Mouse (Mus musculus): ENCODE results near the gene Slc25a22. TPM values are rescaled to one million over a fixed set of nuclear protein-coding genes. Genes with fewer than 3 reads are reported as not detected.

The Slc25a22 gene
- total RNA-seq, 2 experiments from 2014 or later = 60.2 to 74.3 TPM

GRCm38 (mm10) chr7:141472226-141472625, 34.5 kb upstream of the Slc25a22 start:
- no peak for DNase-seq

GRCm38 (mm10) chr7:141471236-141471635, 33.5 kb upstream of the Slc25a22 start:
- no peak for DNase-seq

- no peak for DNase-seq
Measured at GRCm38 (mm10) chr7:141470637-141470944, 32.9 kb upstream of the Slc25a22 start.

GRCm38 (mm10) chr7:141469901-141470636, 32.4 kb upstream of the Slc25a22 start:
- DNase-seq = no peak

GRCm38 (mm10) chr7:141469352-141469751, 31.7 kb upstream of the Slc25a22 start:
- no peak for DNase-seq

- DNase-seq = peak; percentile 88
Measured at GRCm38 (mm10) chr7:141468522-141469211, 31.0 kb upstream of the Slc25a22 start.

GRCm38 (mm10) chr7:141468164-141468521, 30.5 kb upstream of the Slc25a22 start:
- DNase-seq = no peak

- peak; percentile 96 for DNase-seq
Measured at GRCm38 (mm10) chr7:141467230-141468030, 29.7 kb upstream of the Slc25a22 start, which contains the start of gene Cd151. Gene Cd151, plus strand, starts transcription at chr7:141467392.

GRCm38 (mm10) chr7:141466607-141467148, 29.0 kb upstream of the Slc25a22 start:
- DNase-seq = no peak

- no peak for DNase-seq
Measured at GRCm38 (mm10) chr7:141466045-141466394, 28.3 kb upstream of the Slc25a22 start.

GRCm38 (mm10) chr7:141465388-141466044, 27.8 kb upstream of the Slc25a22 start:
- no peak for DNase-seq

- DNase-seq = no peak
Measured at GRCm38 (mm10) chr7:141464603-141465201, 27.0 kb upstream of the Slc25a22 start.

GRCm38 (mm10) chr7:141463824-141464602, 26.3 kb upstream of the Slc25a22 start:
- DNase-seq = no peak

GRCm38 (mm10) chr7:141462333-141462821, 24.7 kb upstream of the Slc25a22 start:
- DNase-seq = no peak

GRCm38 (mm10) chr7:141461521-141462332, 24.0 kb upstream of the Slc25a22 start:
- peak; percentile 59 for DNase-seq

GRCm38 (mm10) chr7:141460391-141461113, 22.9 kb upstream of the Slc25a22 start, which contains the start of gene Cracr2b:
Gene Cracr2b, plus strand, starts transcription at chr7:141461094.
- peak; percentile 34 for DNase-seq

- DNase-seq = peak; percentile 12
Measured at GRCm38 (mm10) chr7:141460001-141460390, 22.3 kb upstream of the Slc25a22 start.

GRCm38 (mm10) chr7:141459301-141459711, 21.6 kb upstream of the Slc25a22 start:
- peak; percentile 67 for DNase-seq

GRCm38 (mm10) chr7:141458661-141459060, 21.0 kb upstream of the Slc25a22 start:
- DNase-seq = peak; percentile 15
